Mouse (Mus musculus) kidney, postnatal 14 days (tissue): Measurements from ENCODE around the gene Olfr1366.
A peak's percentile ranks its signal among the peaks of the same experiment; 100 is the strongest.
"Not testable (repeated sequence)": the region's sequence is repeated elsewhere in the genome, so short reads cannot be mapped to it uniquely, and the experiment has no call there.

ENCODE experiments used
- DNase-seq: peaks from one replicate; pipeline ENCODE4 v3.0.0; 2022; ENCODE audit warnings: mixed read lengths

Gene Olfr1366

GRCm38 (mm10) chr13:21542708-21543107 lies at the start of gene Olfr1366:
Gene Olfr1366, minus strand, starts transcription at chr13:21542808.
- no peak for DNase-seq

GRCm38 (mm10) chr13:21591618-21592017 lies 49.0 kb upstream of the Olfr1366 start:
- no peak for DNase-seq

DNA sequence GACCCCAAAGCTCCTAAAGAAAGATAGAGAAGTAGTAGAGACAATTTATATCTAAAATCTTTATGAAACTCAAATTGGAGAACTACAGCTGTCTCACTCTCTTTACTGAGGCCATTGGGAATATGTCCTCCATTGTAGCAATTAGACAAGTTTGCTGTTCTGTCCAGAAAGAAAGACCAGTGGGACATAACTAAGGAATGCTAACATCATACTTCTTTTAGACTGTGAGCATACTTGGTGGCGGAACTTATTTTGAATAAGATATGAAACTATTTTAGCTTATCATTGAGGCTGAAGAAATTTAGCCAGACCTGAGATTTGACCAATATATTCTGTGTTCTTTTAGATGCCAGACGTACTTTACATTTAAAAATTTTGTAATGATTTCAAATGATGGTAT lies 39.1 kb upstream of the Olfr1366 start, which contains the start of gene Olfr1364:
TSS of gene Olfr1364 (minus strand) at position 101 of the 400 bp plus-strand sequence.
- no peak for DNase-seq

DNA sequence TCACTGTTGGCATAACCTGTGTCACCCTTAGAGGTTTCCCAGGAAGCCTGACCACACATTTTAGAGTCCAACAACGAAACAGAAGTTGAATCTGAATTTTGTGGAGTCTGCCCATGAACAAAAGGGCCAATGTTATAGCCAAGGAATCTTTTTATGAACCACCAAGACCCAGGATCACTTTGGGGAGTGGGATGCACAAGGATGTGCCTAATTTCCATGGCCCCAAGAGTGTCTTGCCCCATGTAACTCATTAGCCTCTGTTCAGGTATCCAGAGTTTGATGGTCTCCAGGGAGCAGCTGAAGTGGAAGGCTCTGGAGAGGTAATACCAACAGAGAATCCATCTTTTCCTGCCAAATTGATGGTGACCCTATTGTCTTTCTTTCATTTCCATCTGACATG lies 17.2 kb upstream of the Olfr1366 start, which contains the start of gene Olfr1535:
TSS of gene Olfr1535 (minus strand) at position 101 of the 400 bp plus-strand sequence.
- DNase-seq, result no peak

- DNase-seq, result peak; percentile 19
Measured at GRCm38 (mm10) chr13:21550416-21551110, 8.0 kb upstream of the Olfr1366 start.

DNA sequence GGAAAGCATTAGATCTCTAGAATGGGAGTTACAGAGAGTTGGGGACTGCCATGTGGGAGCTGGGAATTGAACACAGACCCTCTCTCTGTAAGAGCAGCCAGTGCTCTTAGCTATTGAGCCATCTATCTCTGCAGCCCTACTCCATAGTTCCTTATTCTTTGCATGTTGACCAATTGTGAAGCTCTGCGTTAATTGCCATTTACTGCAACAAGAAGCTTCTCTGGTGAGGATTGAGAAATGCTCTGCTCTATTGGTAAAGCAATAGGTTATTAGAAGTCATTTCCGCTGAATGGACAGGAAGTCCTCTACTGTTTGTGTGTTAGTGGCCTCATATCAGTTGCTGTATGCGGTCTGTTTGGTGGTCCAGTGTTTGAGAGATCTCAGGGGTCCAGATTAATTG lies 6.9 kb upstream of the Olfr1366 start:
- no peak for DNase-seq

- peak; percentile 92 for DNase-seq
Measured at GRCm38 (mm10) chr13:21530781-21531201, 11.8 kb downstream of the Olfr1366 start, which contains the start of gene Zkscan8. Gene Zkscan8, minus strand, starts transcription at chr13:21531120.

DNA sequence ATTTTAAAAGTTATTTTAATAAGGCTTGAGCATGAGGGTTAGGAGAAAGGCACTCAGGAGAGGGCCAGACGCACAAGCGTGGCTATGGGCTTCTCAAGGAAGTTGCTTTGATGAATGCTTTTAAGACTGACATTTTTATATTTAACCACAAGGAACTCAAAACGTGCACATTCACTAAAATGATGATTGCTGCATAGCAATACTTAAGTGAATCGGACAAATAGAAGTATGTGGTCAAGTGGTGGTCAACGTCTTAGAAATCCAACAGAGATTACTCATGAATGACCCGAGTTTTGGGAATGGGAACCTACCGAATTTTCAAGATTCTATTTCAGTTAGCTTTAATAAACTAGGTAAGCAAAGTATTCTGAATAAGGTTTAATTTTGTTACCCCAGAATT lies 12.5 kb downstream of the Olfr1366 start:
- DNase-seq, result no peak

GRCm38 (mm10) chr13:21506221-21506649 lies 36.4 kb downstream of the Olfr1366 start:
- DNase-seq, result peak; percentile 90

GRCm38 (mm10) chr13:21502296-21502695 lies 40.3 kb downstream of the Olfr1366 start:
- DNase-seq, result no peak

DNA sequence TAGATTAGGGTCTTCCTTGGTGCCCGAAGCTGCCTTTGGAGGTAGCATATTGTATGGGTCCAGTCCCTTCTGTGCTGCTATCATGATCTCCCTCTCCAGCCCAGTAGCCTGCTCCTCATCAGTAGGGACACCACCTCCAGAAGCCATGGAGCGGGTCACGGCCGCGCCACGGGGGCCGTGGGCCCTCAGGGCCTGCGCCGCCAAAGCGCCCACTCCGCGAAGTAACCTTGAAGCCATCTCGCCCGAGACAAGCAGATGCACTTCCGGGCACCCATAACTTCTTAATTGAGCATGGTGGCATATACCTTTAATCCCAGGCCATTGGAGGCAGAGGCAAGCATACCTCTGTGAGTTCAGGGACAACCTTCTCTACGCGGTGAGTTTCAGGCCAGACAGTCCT lies 41.4 kb downstream of the Olfr1366 start, which contains the start of gene Gm11273:
TSS of gene Gm11273 (minus strand) at position 237 of the 400 bp plus-strand sequence.
- DNase-seq, result not testable (repeated sequence)

GRCm38 (mm10) chr13:21495080-21495479 lies 47.5 kb downstream of the Olfr1366 start, which contains the start of gene AK157302:
Gene AK157302, plus strand, starts transcription at chr13:21495223.
- no peak for DNase-seq

GRCm38 (mm10) chr13:21492847-21493246 lies 49.8 kb downstream of the Olfr1366 start:
- no peak for DNase-seq

GRCm38 (mm10) chr13:21486881-21487280 lies 55.7 kb downstream of the Olfr1366 start:
- no peak for DNase-seq
